Mouse (Mus musculus): Measurements from ENCODE around the gene Cacna1c.

DNA sequence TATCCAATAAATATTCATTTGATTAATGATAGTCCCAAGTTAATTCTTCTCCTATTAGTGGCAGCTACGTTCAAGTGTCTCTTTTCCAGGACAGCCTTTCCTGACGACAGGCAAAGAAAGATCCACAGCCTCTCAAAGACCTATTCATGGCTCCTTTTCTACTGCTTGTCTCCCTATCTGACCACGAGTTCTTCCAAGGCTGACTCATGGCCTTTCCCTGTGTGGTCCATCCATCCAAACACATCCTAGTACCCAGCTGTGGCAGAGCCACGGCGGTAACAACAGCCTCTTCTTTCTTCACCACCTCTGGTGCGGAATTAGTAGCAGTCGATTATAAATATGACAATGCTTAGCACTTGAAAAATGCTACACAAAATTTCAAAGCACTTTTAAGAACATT is 155.3 kb downstream of the Cacna1c start:
- TF ChIP-seq CTCF (IDR thresholded peaks at IDR 0.05; ENCODE audit: low read depth) (no peak), EP300 (optimal IDR thresholded peaks at IDR 0.05) (no peak)
